Mouse (Mus musculus) macrophage (primary cell): ENCODE measurements around the gene Folr1. TPM values are rescaled to one million over a fixed set of nuclear protein-coding genes. Genes with fewer than 3 reads are reported as not detected.

Source experiments
- H3K27ac ChIP-seq: fragments of 350-480 bp; formaldehyde crosslinking; 2 replicates; pipeline ENCODE4 v1.9.0; 2021
- H3K36me3 ChIP-seq: fragments of 350-480 bp; formaldehyde crosslinking; 2 replicates; pipeline ENCODE4 v1.9.0; 2021; ENCODE audit errors: inconsistent target
- H3K4me3 ChIP-seq: fragments of 350-480 bp; formaldehyde crosslinking; 2 replicates; pipeline ENCODE4 v1.9.0; 2021; ENCODE audit errors: inconsistent target
- H3K79me2 ChIP-seq: fragments of 350-480 bp; formaldehyde crosslinking; 2 replicates; pipeline ENCODE4 v1.9.0; 2021; ENCODE audit errors: inconsistent target
- WGBS: methylation state at CpG from one replicate; pipeline ENCODE4 v1.1.7; 2026; ENCODE audit warnings: inconsistent platforms; ENCODE audit not compliant: missing documents; 5-methylcytosine and 5-hydroxymethylcytosine counted together
- polyA plus RNA-seq: library from polyadenylated mRNA; stranded (reverse); fragments of 250-400 nt; gene quantifications from 3 replicates; pipeline ENCODE4 v1.2.4, GENCODE M21; 2018; ENCODE audit warnings: inconsistent platforms

Gene Folr1
- polyA plus RNA-seq, 1 experiment from 2014 or later: not detected

- H3K36me3 ChIP-seq: peaks cover 23% of the 10 kb centered on the region; the same call in 1 of the 2 replicates
- 92% methylated on average over 4 of the region's 4 CpGs for WGBS
- H3K4me3 ChIP-seq: no peak overlapping the region
- H3K27ac ChIP-seq: no peak overlapping the region
- no peaks in the 10 kb centered on the region for H3K79me2 ChIP-seq
Measured at GRCm38 (mm10) chr7:101888460-101888859, 17.9 kb upstream of the Folr1 start.

DNA sequence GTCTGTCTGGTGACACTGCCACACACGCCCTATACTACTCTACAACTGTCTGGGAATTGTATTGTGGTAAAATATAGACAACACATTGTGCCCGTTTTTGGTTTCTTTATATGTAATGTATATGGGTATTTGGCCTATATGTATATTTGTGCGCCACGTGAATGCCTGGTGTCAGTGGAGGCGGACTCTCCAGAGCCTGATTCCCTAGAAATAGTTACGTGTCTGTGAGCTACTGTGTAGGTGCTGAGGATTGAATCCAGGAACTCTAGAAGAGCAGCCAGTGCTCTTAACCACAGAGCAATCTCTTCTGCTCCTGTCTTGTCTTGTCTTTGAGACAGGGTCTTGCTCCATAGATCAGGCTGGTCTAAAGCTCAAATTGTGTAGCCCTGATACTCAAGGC lies 15.7 kb upstream of the Folr1 start:
- no peak overlapping the region for H3K27ac ChIP-seq
- H3K36me3 ChIP-seq: peaks cover 39% of the 10 kb centered on the region; the same call in 1 of the 2 replicates
- H3K4me3 ChIP-seq: no peak overlapping the region
- no peaks in the 10 kb centered on the region for H3K79me2 ChIP-seq
- 92% methylated on average over 6 of the region's 6 CpGs for WGBS

DNA sequence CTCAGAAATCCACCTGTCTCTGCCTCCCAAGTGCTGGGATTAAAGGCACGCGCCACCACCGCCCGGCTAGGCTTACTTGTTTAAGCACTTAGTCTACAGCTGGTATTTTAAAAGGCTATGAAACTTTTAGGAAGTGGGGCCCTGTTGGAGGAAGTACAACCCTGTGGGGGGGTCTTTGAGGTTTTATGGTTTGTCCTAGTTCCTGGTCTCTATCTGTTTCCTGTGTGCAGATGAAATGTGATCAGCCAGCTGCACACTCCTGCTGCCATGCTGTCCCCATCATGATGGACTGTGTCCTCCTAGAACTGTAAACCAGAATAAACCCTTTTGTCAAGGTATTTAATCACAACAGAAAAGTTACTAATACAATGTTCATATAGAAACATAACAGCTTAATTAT lies 13.6 kb upstream of the Folr1 start:
- Histone ChIP-seq H3K36me3 (peaks cover 42% of the 10 kb centered on the region; the same call in 1 of the 2 replicates), H3K4me3 (no peak overlapping the region), H3K79me2 (no peaks in the 10 kb centered on the region), H3K27ac (no peak overlapping the region)
- 83% methylated on average over 1 of the region's 4 CpGs for WGBS

GRCm38 (mm10) chr7:101882413-101883154 lies 12.0 kb upstream of the Folr1 start:
- peaks cover 42% of the 10 kb centered on the region; the same call in 1 of the 2 replicates for H3K36me3 ChIP-seq
- WGBS: 91% methylated on average over 9 of the region's 9 CpGs
- H3K27ac ChIP-seq: no peak overlapping the region
- H3K79me2 ChIP-seq: no peaks in the 10 kb centered on the region
- H3K4me3 ChIP-seq: no peak overlapping the region

DNA sequence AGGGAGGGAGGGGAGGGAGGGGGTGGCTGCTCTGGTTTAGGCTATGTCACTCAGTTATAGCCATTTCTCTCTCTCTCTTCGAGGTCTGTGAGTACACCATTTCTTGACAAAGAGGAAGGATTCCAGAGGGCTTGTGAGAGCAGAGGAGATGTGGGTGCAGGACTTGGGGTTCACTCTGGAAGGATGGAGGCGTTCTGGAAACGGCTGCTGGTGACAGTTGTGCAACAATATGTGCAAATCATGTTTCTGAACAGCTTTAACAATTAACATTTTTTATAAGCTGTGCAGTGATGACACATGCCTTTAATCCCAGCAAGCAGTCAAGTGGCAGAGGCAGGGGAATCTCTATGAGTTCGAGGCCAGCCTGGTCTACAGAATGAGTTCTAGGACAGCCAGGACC lies 10.3 kb upstream of the Folr1 start:
- H3K4me3 ChIP-seq: no peak overlapping the region
- no peaks in the 10 kb centered on the region for H3K79me2 ChIP-seq
- 59% methylated on average over 4 of the region's 4 CpGs for WGBS
- H3K36me3 ChIP-seq: peaks cover 37% of the 10 kb centered on the region; the same call in 1 of the 2 replicates
- no peak overlapping the region for H3K27ac ChIP-seq

GRCm38 (mm10) chr7:101875978-101876377 lies 5.4 kb upstream of the Folr1 start:
- Histone ChIP-seq H3K36me3 (peaks cover under 1% of the 10 kb centered on the region; the same call in 1 of the 2 replicates), H3K79me2 (no peaks in the 10 kb centered on the region; the same call in 1 of the 2 replicates), H3K4me3 (no peak overlapping the region), H3K27ac (no peak overlapping the region)
- WGBS: 100% methylated on average over 1 of the region's 1 CpGs

- Histone ChIP-seq H3K27ac (peak overlapping the region; percentile 66), H3K36me3 (no peaks in the 10 kb centered on the region), H3K79me2 (no peaks in the 10 kb centered on the region; the same call in 1 of the 2 replicates), H3K4me3 (peak overlapping the region; percentile 7; the same call in 1 of the 2 replicates)
- WGBS: 87% methylated on average over 3 of the region's 3 CpGs
Measured at GRCm38 (mm10) chr7:101871296-101871695, 708 bp upstream of the Folr1 start.

- no peak overlapping the region for H3K4me3 ChIP-seq
- no peaks in the 10 kb centered on the region; the same call in 1 of the 2 replicates for H3K79me2 ChIP-seq
- no peaks in the 10 kb centered on the region for H3K36me3 ChIP-seq
- 93% methylated on average over 7 of the region's 7 CpGs for WGBS
- H3K27ac ChIP-seq: no peak overlapping the region
Measured at GRCm38 (mm10) chr7:101869163-101869500, 1.5 kb downstream of the Folr1 start.

GRCm38 (mm10) chr7:101868241-101869162 lies 2.1 kb downstream of the Folr1 start:
- Histone ChIP-seq H3K79me2 (no peaks in the 10 kb centered on the region; the same call in 1 of the 2 replicates), H3K36me3 (no peaks in the 10 kb centered on the region), H3K4me3 (no peak overlapping the region), H3K27ac (no peak overlapping the region)
- 95% methylated on average over 13 of the region's 13 CpGs for WGBS

GRCm38 (mm10) chr7:101867482-101867881 lies 3.1 kb downstream of the Folr1 start:
- WGBS: 100% methylated on average over 1 of the region's 4 CpGs
- Histone ChIP-seq H3K27ac (no peak overlapping the region), H3K79me2 (no peaks in the 10 kb centered on the region; the same call in 1 of the 2 replicates), H3K4me3 (no peak overlapping the region), H3K36me3 (no peaks in the 10 kb centered on the region)

DNA sequence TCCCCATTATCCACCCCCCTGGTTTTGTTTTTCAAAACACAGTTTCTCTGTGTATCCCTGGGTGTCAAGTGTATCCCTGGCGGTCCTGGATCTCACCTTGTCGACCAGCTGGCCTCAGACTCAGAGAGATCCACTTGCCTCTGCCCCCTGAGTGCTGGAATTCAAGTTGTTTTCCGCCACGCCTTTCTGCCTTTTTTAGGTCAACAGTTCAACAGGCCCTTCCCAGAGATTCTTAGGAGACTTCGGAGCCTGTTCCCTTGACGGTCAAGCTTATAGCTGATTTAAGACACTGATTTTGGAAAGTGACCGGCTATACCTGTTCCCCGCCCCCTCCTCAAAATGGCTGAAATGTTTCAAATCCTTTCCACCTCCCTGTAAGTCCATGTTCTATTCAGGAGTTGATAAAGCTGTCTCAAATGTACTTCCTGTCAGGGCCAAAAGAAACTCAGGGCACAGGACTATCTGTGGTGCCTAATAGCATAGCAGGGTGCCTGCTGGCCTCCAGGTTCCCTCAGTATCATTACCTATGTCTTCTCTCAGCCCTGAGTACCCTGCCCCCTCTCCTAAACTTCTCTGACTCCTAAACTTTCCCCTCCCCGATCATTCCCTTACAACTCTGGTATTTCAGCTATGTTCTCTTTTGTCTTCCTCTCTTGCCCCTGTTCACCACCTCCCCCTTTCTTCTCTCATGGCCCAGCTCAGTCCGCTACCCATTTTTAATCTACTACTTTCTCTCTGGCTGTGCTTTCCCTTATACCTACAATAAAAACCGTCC lies 3.9 kb downstream of the Folr1 start:
- no peaks in the 10 kb centered on the region for H3K36me3 ChIP-seq
- H3K79me2 ChIP-seq: no peaks in the 10 kb centered on the region
- H3K4me3 ChIP-seq: no peak overlapping the region
- H3K27ac ChIP-seq: no peak overlapping the region
- WGBS: 90% methylated on average over 11 of the region's 11 CpGs

DNA sequence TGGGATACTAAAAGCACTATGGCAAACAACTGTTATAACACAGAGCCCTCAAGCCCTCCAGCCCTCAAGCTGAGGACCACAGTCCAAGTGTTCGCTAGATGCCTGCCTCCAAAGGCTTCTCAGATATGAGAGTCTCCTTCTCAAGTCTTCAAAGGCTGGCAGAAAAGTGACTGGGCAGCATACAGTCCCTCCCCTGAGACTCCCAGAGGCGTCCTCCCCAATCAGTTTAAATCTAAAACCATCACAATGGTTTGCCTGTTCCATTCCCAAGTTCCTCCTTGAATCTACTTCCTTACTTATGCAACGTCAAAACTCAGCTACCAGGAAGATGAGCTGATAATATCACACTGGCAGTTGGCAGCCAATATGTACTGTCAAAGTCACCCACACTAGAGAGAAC lies 7.2 kb downstream of the Folr1 start, which contains the start of gene Anapc15:
Anapc15 (plus strand) TSS at position 301 of the 400 bp plus-strand sequence.
- 39% methylated on average over 3 of the region's 3 CpGs for WGBS
- no peaks in the 10 kb centered on the region for H3K79me2 ChIP-seq

GRCm38 (mm10) chr7:101862291-101862690 lies 8.3 kb downstream of the Folr1 start:
- Histone ChIP-seq H3K36me3 (no peaks in the 10 kb centered on the region), H3K4me3 (no peak overlapping the region), H3K79me2 (no peaks in the 10 kb centered on the region), H3K27ac (no peak overlapping the region)
- 87% methylated on average over 3 of the region's 3 CpGs for WGBS

More for the DNA sequence above, 7.2 kb downstream of the Folr1 start, which contains the start of gene Anapc15:
- Histone ChIP-seq H3K36me3 (no peaks in the 10 kb centered on the region), H3K4me3 (no peak within 1 kb of the TSS), H3K27ac (no peak within 1 kb of the TSS)

- no peaks in the 10 kb centered on the region for H3K36me3 ChIP-seq
- no peak overlapping the region for H3K4me3 ChIP-seq
- H3K79me2 ChIP-seq: no peaks in the 10 kb centered on the region
- H3K27ac ChIP-seq: no peak overlapping the region
Measured at GRCm38 (mm10) chr7:101860978-101861377, 9.6 kb downstream of the Folr1 start.
